Mouse (Mus musculus): ENCODE measurements around the gene Ubb. TPM values are rescaled to one million over a fixed set of nuclear protein-coding genes. Genes with fewer than 3 reads are reported as not detected.

The Ubb gene
- total RNA-seq, 2 experiments from 2014 or later: 1,675 to 1,723 TPM

DNA sequence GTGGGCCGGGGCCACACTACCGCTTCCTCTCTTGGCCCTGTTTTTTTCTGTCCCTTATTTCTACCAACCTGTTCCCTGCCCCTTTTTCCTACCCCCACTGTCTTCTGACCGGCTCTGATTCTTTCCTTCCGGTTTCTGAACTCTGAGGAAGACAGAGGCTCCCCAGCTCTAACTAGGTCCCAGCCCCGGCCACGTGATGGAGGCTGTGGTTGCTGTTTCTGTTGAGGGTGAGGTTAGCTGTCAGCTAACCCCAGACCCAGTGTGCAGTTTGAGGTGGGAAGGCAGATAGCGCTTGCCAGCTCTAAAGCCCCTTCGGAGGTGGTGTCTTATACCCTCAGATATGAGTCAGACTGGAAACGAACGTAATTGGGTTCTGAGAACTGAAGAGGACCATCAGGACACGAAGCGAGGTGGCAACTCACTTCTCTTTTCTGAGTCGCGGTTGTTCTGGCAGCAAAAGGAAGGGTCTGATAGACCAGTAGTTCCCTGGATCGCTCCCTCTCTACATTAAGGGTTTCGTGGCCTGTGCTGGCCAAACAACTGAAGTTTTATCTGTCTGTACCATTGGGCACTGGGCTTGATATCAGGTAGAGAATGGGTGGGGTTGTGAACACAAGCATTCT, 25.7 kb downstream of the Ubb start:
- DNase-seq (ENCODE audit: low spot score in 2 of 2): peak; percentile 31 to 36

- no peak for DNase-seq (ENCODE audit: low spot score in 2 of 2)
These were observed 32.1 kb downstream of the Ubb start for GRCm38 (mm10) chr11:62583031-62583430.

DNA sequence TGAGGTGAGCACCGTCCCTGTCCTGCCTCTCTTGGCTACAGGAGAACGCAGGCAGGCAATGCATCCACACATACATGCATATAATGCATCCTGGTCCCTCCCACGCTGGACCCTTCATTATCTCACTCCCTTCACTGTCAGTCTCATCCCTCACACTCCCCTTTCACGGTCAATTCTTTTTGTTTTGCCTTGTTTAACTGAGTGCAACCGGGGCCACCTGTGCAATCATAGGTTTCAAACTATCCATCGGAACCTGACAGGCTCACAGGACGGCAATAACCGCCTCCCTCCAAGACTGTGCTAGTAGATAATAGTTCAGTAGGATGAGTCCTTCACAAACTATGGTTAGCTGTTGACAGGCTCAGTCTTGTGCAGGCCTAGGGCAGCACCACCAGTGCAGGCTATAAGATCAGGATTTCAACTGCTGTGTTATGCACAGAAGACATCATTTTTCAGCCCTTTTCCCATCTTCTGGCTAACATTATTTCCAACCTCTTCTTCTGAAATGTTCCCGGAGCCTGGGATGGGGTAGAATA, 33.8 kb downstream of the Ubb start:
- no peak for DNase-seq (ENCODE audit: low spot score in 2 of 2)

GRCm38 (mm10) chr11:62587034-62587433, 36.1 kb downstream of the Ubb start:
- DNase-seq (ENCODE audit: low spot score in 2 of 2): no peak

- no peak for DNase-seq (ENCODE audit: low spot score in 2 of 2)
These were observed 38.4 kb downstream of the Ubb start for GRCm38 (mm10) chr11:62589391-62589790.

GRCm38 (mm10) chr11:62591026-62591425, 40.1 kb downstream of the Ubb start:
- DNase-seq (ENCODE audit: low spot score in 2 of 2): no peak

- DNase-seq (ENCODE audit: low spot score in 2 of 2): no peak
These were observed 41.1 kb downstream of the Ubb start for GRCm38 (mm10) chr11:62591904-62592575.

GRCm38 (mm10) chr11:62598571-62598970, 47.6 kb downstream of the Ubb start:
- no peak for DNase-seq (ENCODE audit: low spot score in 2 of 2)

GRCm38 (mm10) chr11:62601732-62602618, 51.0 kb downstream of the Ubb start:
- no peak for DNase-seq (ENCODE audit: low spot score in 2 of 2)

Other genes starting within 250 kb of the Ubb start
- gene Pigl, start 92.7 kb upstream of the Ubb start, total RNA-seq (2021): 1 to 10 TPM; 6.6 to 7.1 TPM
- 100 to 1,000 TPM; 267 to 274 TPM for gene Ncor1, start 92.6 kb upstream of the Ubb start, total RNA-seq (2021)
- gene Cenpv, start 11.9 kb upstream of the Ubb start, total RNA-seq (2021): 10 to 100 TPM; 37.4 to 38.5 TPM
- 10 to 100 TPM; 18.4 to 21.5 TPM for gene Trpv2, start 23.3 kb downstream of the Ubb start, total RNA-seq (2021)
- gene Lrrc75a, start 97.4 kb downstream of the Ubb start, total RNA-seq (2021): 10 to 100 TPM in 1 of 2 experiments, 1 to 10 TPM in 1; 9.5 to 11.3 TPM
- 10 to 100 TPM; 14.8 to 17.2 TPM for gene Mmgt2, start 97.5 kb downstream of the Ubb start, total RNA-seq (2021)
- 10 to 100 TPM; 15.2 to 16.7 TPM for gene Zfp287, start 180.7 kb downstream of the Ubb start, total RNA-seq (2021)
- gene Gm10428, start 201.9 kb downstream of the Ubb start, total RNA-seq (2021): not detected
- 10 to 100 TPM; 21.3 to 21.5 TPM for gene Zfp286, start 238.3 kb downstream of the Ubb start, total RNA-seq (2021)

Data from layer of hippocampus, postnatal 14 days (tissue).